Mouse (Mus musculus): ENCODE measurements around the gene 1700008O03Rik.

The 1700008O03Rik gene

GRCm38 (mm10) chr7:44375207-44375606, 10.4 kb downstream of the 1700008O03Rik start:
- no peak for DNase-seq

GRCm38 (mm10) chr7:44374756-44375155, 10.9 kb downstream of the 1700008O03Rik start:
- no peak for DNase-seq

GRCm38 (mm10) chr7:44373889-44374652, 11.5 kb downstream of the 1700008O03Rik start:
- DNase-seq = peak; percentile 90 to 95

- DNase-seq = no peak
These were observed 12.2 kb downstream of the 1700008O03Rik start for GRCm38 (mm10) chr7:44373460-44373859.

GRCm38 (mm10) chr7:44372678-44373077, 12.9 kb downstream of the 1700008O03Rik start:
- no peak for DNase-seq

GRCm38 (mm10) chr7:44360792-44361301, 24.8 kb downstream of the 1700008O03Rik start:
- no peak for DNase-seq

- DNase-seq = peak; percentile 92 to 94
These were observed 25.5 kb downstream of the 1700008O03Rik start for GRCm38 (mm10) chr7:44359908-44360672.

GRCm38 (mm10) chr7:44358886-44359654, 26.6 kb downstream of the 1700008O03Rik start:
- no peak for DNase-seq

- peak; percentile 42 to 48 for DNase-seq
These were observed 27.6 kb downstream of the 1700008O03Rik start for GRCm38 (mm10) chr7:44358012-44358411.

GRCm38 (mm10) chr7:44357531-44357930, 28.1 kb downstream of the 1700008O03Rik start:
- DNase-seq = no peak

- no peak for DNase-seq
These were observed 28.8 kb downstream of the 1700008O03Rik start for GRCm38 (mm10) chr7:44356590-44357481.

- no peak for DNase-seq
These were observed 30.2 kb downstream of the 1700008O03Rik start for GRCm38 (mm10) chr7:44355411-44355810.

- DNase-seq = no peak
These were observed 31.8 kb downstream of the 1700008O03Rik start for GRCm38 (mm10) chr7:44353601-44354340.

GRCm38 (mm10) chr7:44352750-44353600, 32.6 kb downstream of the 1700008O03Rik start:
- DNase-seq = no peak

GRCm38 (mm10) chr7:44351881-44352749, 33.5 kb downstream of the 1700008O03Rik start:
- no peak for DNase-seq

- DNase-seq = peak; percentile 71 to 74
These were observed 34.5 kb downstream of the 1700008O03Rik start for GRCm38 (mm10) chr7:44350957-44351711.

GRCm38 (mm10) chr7:44349043-44349442, 36.6 kb downstream of the 1700008O03Rik start:
- no peak for DNase-seq

- DNase-seq = no peak
These were observed 41.0 kb downstream of the 1700008O03Rik start for GRCm38 (mm10) chr7:44344622-44345021.

Measured in lung, adult 18-20 months (tissue).